Mouse (Mus musculus): Measurements from ENCODE around the gene Foxe1.

Gene Foxe1

GRCm38 (mm10) chr4:46343596-46344260 lies at the start of gene Foxe1:
Gene Foxe1, plus strand, starts transcription at chr4:46343609.
- no peak for DNase-seq

- peak; percentile 62 to 78 for DNase-seq
These were observed 39.3 kb upstream of the Foxe1 start for GRCm38 (mm10) chr4:46304071-46304470.

- DNase-seq = peak; percentile 90 to 91
These were observed 38.5 kb upstream of the Foxe1 start for GRCm38 (mm10) chr4:46304757-46305384.

GRCm38 (mm10) chr4:46305436-46305835 lies 38.0 kb upstream of the Foxe1 start:
- DNase-seq = no peak

- DNase-seq = peak; percentile 39 to 62
These were observed 36.1 kb upstream of the Foxe1 start for GRCm38 (mm10) chr4:46307341-46307740.

- no peak for DNase-seq
These were observed 35.5 kb upstream of the Foxe1 start for GRCm38 (mm10) chr4:46307869-46308268.

GRCm38 (mm10) chr4:46311631-46312030 lies 31.8 kb upstream of the Foxe1 start:
- DNase-seq = no peak

- no peak for DNase-seq
These were observed 21.5 kb upstream of the Foxe1 start for GRCm38 (mm10) chr4:46321730-46322389.

- DNase-seq = no peak
These were observed 20.7 kb upstream of the Foxe1 start for GRCm38 (mm10) chr4:46322715-46323114.

GRCm38 (mm10) chr4:46328906-46329305 lies 14.5 kb upstream of the Foxe1 start:
- DNase-seq = no peak

GRCm38 (mm10) chr4:46335846-46336245 lies 7.6 kb upstream of the Foxe1 start:
- no peak for DNase-seq

- DNase-seq = no peak
These were observed 5.4 kb upstream of the Foxe1 start for GRCm38 (mm10) chr4:46337990-46338389.

- DNase-seq = no peak
These were observed 4.4 kb upstream of the Foxe1 start for GRCm38 (mm10) chr4:46339026-46339425.

- no peak for DNase-seq
These were observed 3.8 kb upstream of the Foxe1 start for GRCm38 (mm10) chr4:46339584-46339983.

- no peak for DNase-seq
These were observed 1.4 kb upstream of the Foxe1 start for GRCm38 (mm10) chr4:46341831-46342680.

GRCm38 (mm10) chr4:46342711-46343286 lies 610 bp upstream of the Foxe1 start:
- DNase-seq = no peak

GRCm38 (mm10) chr4:46344288-46344687 lies 879 bp downstream of the Foxe1 start:
- DNase-seq = peak; percentile 22 to 33

- no peak for DNase-seq
These were observed 1.8 kb downstream of the Foxe1 start for GRCm38 (mm10) chr4:46345056-46345772.

- no peak for DNase-seq
These were observed 2.3 kb downstream of the Foxe1 start for GRCm38 (mm10) chr4:46345773-46346100.

GRCm38 (mm10) chr4:46346221-46346620 lies 2.8 kb downstream of the Foxe1 start:
- no peak for DNase-seq

- DNase-seq = no peak
These were observed 3.7 kb downstream of the Foxe1 start for GRCm38 (mm10) chr4:46347141-46347540.

All from lung, postnatal 4 days (tissue).